Mouse (Mus musculus): ENCODE results near the gene Btbd9. TPM values are rescaled to one million over a fixed set of nuclear protein-coding genes. Genes with fewer than 3 reads are reported as not detected.

Btbd9 gene
- polyA plus RNA-seq, 1 experiment from 2014 or later, result 40.9 TPM

DNA sequence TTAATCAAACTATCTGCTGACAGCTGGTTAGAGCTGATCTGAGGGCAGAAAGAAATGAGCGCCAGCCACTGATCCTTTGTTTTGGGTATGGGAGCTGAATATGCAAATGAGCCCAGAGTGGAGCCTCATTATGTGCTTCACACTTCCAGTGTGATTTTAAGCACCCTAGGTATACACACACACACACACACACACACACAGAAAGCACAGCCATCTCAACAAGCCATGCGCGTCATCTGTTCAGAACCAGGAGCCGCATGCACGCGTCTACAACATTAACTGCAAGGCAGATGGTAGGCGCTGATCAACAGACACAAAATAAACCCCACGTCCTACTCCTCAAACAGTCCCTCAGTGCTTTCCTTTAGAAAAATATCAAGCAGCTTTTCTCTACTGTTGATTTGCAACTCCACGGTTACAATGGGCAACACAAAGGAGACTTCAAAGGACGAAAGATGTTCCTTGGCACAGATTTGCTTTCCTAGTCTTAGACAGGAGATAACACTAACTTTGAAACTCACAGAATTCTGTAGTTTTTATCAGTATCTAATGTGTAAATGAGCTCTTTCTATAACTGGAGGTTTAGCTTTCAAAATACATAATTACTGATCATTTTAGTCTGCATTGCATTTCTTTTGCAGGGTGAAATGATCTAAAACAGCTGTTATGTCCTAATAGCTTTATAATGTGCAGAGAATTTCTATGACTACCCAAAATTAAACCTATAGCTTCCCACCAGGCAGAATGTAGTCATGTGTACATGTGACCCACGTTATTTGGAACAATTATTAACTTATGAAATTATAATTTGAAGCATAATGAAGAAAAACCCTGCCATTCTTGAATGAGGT lies 78.5 kb downstream of the Btbd9 start:
- H3K27me3 ChIP-seq (ENCODE audit: control insufficient read depth, insufficient read depth, low read length), result no peaks in the 10 kb centered on the region
- no peaks in the 10 kb centered on the region for H3K36me3 ChIP-seq (ENCODE audit: control insufficient read depth, insufficient read depth, low read length)
- no peak overlapping the region for H3K4me2 ChIP-seq (ENCODE audit: low read length)
- H3K9ac ChIP-seq (ENCODE audit: low read length), result no peak overlapping the region
- no peak for ATAC-seq (ENCODE audit: insufficient number of reproducible peaks, insufficient read depth, low FRiP score, low read depth)
- 0 out of 4 replicates have a peak overlapping the region, but pooled peaks of 1 of the 2 experiments have one; percentile 39 for H3K27ac ChIP-seq (replicated peaks in 1 of 2; ENCODE audit: control insufficient read depth in 1 of 2, insufficient read depth in 1 of 2, low read depth in 2 of 2, low read length in 2 of 2)
- H3K9me3 ChIP-seq (ENCODE audit: control insufficient read depth, low read length), result no peaks in the 10 kb centered on the region
- 74% methylated on average over 11 of the region's 11 CpGs for WGBS
- peaks cover 4 to 15% of the 10 kb centered on the region in 2 experiments for H3K4me1 ChIP-seq (ENCODE audit: control insufficient read depth in 2 of 2, insufficient read depth in 2 of 2, low read length in 2 of 2)
- H3K4me3 ChIP-seq (ENCODE audit: control insufficient read depth in 1 of 2, insufficient read depth in 1 of 2, low read depth in 1 of 2, low read length in 2 of 2), result no peak overlapping the region

DNA sequence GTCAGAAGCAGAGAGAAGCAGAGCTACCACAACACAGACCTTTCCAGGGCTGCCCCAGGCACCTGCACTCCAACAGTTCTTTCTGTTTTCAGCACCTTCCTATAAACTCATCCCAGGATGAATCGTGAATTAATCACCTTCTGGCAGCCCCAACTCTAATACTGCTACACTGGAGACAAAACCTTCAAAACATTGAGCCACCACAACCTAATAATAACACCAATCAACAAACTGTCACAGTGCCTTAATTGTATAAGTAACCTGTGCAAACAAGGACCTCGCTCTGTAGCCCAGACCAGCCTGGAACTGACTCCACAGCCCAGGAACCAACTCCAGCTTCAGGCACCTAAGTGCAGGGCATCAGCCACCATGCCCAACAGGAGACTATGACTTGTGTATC lies 80.7 kb downstream of the Btbd9 start:
- Histone ChIP-seq H3K4me2 (ENCODE audit: low read length) (no peak overlapping the region), H3K36me3 (ENCODE audit: control insufficient read depth, insufficient read depth, low read length) (no peaks in the 10 kb centered on the region), H3K9ac (ENCODE audit: low read length) (no peak overlapping the region), H3K4me3 (ENCODE audit: control insufficient read depth in 1 of 2, insufficient read depth in 1 of 2, low read depth in 1 of 2, low read length in 2 of 2) (no peak overlapping the region), H3K27me3 (ENCODE audit: control insufficient read depth, insufficient read depth, low read length) (no peaks in the 10 kb centered on the region), H3K27ac (replicated peaks in 1 of 2; ENCODE audit: control insufficient read depth in 1 of 2, insufficient read depth in 1 of 2, low read depth in 2 of 2, low read length in 2 of 2) (no peak overlapping the region; a peak in 1 of 4 replicates), H3K4me1 (ENCODE audit: control insufficient read depth in 2 of 2, insufficient read depth in 2 of 2, low read length in 2 of 2) (peaks cover 4 to 15% of the 10 kb centered on the region in 2 experiments), H3K9me3 (ENCODE audit: control insufficient read depth, low read length) (no peaks in the 10 kb centered on the region)
- ATAC-seq (ENCODE audit: insufficient number of reproducible peaks, insufficient read depth, low FRiP score, low read depth), result no peak
- WGBS, result 76% methylated on average over 2 of the region's 2 CpGs

- H3K27ac ChIP-seq (replicated peaks in 1 of 2; ENCODE audit: control insufficient read depth in 1 of 2, insufficient read depth in 1 of 2, low read depth in 2 of 2, low read length in 2 of 2), result no peak overlapping the region; a peak in 1 of 4 replicates
- WGBS, result 82% methylated on average over 2 of the region's 2 CpGs
- no peak for ATAC-seq (ENCODE audit: insufficient number of reproducible peaks, insufficient read depth, low FRiP score, low read depth)
Observed at GRCm38 (mm10) chr17:30495154-30495553, 81.1 kb downstream of the Btbd9 start.

GRCm38 (mm10) chr17:30493481-30493880 lies 82.8 kb downstream of the Btbd9 start:
- no peaks in the 10 kb centered on the region for H3K27me3 ChIP-seq (ENCODE audit: control insufficient read depth, insufficient read depth, low read length)
- H3K4me3 ChIP-seq (ENCODE audit: control insufficient read depth in 1 of 2, insufficient read depth in 1 of 2, low read depth in 1 of 2, low read length in 2 of 2), result no peak overlapping the region
- ATAC-seq (ENCODE audit: insufficient number of reproducible peaks, insufficient read depth, low FRiP score, low read depth), result no peak
- H3K9ac ChIP-seq (ENCODE audit: low read length), result no peak overlapping the region
- H3K27ac ChIP-seq (replicated peaks in 1 of 2; ENCODE audit: control insufficient read depth in 1 of 2, insufficient read depth in 1 of 2, low read depth in 2 of 2, low read length in 2 of 2), result no peak overlapping the region
- no peaks in the 10 kb centered on the region for H3K36me3 ChIP-seq (ENCODE audit: control insufficient read depth, insufficient read depth, low read length)
- no peaks in the 10 kb centered on the region for H3K9me3 ChIP-seq (ENCODE audit: control insufficient read depth, low read length)
- 90% methylated on average over 6 of the region's 6 CpGs for WGBS
- H3K4me2 ChIP-seq (ENCODE audit: low read length), result no peak overlapping the region
- peaks cover 2 to 7% of the 10 kb centered on the region in 2 experiments for H3K4me1 ChIP-seq (ENCODE audit: control insufficient read depth in 2 of 2, insufficient read depth in 2 of 2, low read length in 2 of 2)

More at GRCm38 (mm10) chr17:30495154-30495553, 81.1 kb downstream of the Btbd9 start:
- H3K36me3 ChIP-seq (ENCODE audit: control insufficient read depth, insufficient read depth, low read length), result no peaks in the 10 kb centered on the region
- peaks cover 4 to 15% of the 10 kb centered on the region in 2 experiments for H3K4me1 ChIP-seq (ENCODE audit: control insufficient read depth in 2 of 2, insufficient read depth in 2 of 2, low read length in 2 of 2)
- no peak overlapping the region for H3K4me2 ChIP-seq (ENCODE audit: low read length)
- H3K9ac ChIP-seq (ENCODE audit: low read length), result no peak overlapping the region
- no peaks in the 10 kb centered on the region for H3K27me3 ChIP-seq (ENCODE audit: control insufficient read depth, insufficient read depth, low read length)
- H3K4me3 ChIP-seq (ENCODE audit: control insufficient read depth in 1 of 2, insufficient read depth in 1 of 2, low read depth in 1 of 2, low read length in 2 of 2), result no peak overlapping the region
- no peaks in the 10 kb centered on the region for H3K9me3 ChIP-seq (ENCODE audit: control insufficient read depth, low read length)

DNA sequence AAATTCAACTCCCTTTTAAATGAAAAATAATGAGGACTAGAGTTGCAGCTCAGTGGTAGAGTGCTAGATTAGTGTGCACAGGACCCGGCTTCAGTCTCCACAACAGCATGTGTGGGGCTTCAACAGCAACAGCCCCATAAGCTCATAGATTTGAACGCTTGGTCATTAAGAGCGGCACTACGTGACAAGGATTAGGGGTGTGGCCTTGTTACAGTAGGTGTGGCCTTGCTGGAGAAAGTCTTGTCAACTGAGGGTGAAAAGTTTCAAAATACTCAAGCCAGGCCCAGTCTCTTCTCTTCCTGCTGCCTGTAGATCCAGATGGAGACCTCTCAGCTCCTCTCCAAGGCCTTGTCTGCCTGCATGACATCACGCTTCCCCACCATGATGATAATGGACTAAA lies 84.1 kb downstream of the Btbd9 start:
- Histone ChIP-seq H3K27me3 (ENCODE audit: control insufficient read depth, insufficient read depth, low read length) (no peaks in the 10 kb centered on the region), H3K4me3 (ENCODE audit: control insufficient read depth in 1 of 2, insufficient read depth in 1 of 2, low read depth in 1 of 2, low read length in 2 of 2) (no peak overlapping the region), H3K9ac (ENCODE audit: low read length) (no peak overlapping the region), H3K9me3 (ENCODE audit: control insufficient read depth, low read length) (no peaks in the 10 kb centered on the region), H3K27ac (replicated peaks in 1 of 2; ENCODE audit: control insufficient read depth in 1 of 2, insufficient read depth in 1 of 2, low read depth in 2 of 2, low read length in 2 of 2) (no peak overlapping the region), H3K4me1 (ENCODE audit: control insufficient read depth in 2 of 2, insufficient read depth in 2 of 2, low read length in 2 of 2) (no peaks in the 10 kb centered on the region; a peak in 1 of 4 replicates), H3K36me3 (ENCODE audit: control insufficient read depth, insufficient read depth, low read length) (no peaks in the 10 kb centered on the region), H3K4me2 (ENCODE audit: low read length) (no peak overlapping the region)
- no peak for ATAC-seq (ENCODE audit: insufficient number of reproducible peaks, insufficient read depth, low FRiP score, low read depth)
- WGBS, result 94% methylated on average over 5 of the region's 5 CpGs

GRCm38 (mm10) chr17:30491601-30492000 lies 84.7 kb downstream of the Btbd9 start:
- Histone ChIP-seq H3K27me3 (ENCODE audit: control insufficient read depth, insufficient read depth, low read length) (no peaks in the 10 kb centered on the region), H3K9ac (ENCODE audit: low read length) (no peak overlapping the region), H3K4me2 (ENCODE audit: low read length) (no peak overlapping the region), H3K9me3 (ENCODE audit: control insufficient read depth, low read length) (no peaks in the 10 kb centered on the region), H3K4me1 (ENCODE audit: control insufficient read depth in 2 of 2, insufficient read depth in 2 of 2, low read length in 2 of 2) (no peaks in the 10 kb centered on the region; a peak in 1 of 4 replicates), H3K36me3 (ENCODE audit: control insufficient read depth, insufficient read depth, low read length) (no peaks in the 10 kb centered on the region), H3K4me3 (ENCODE audit: control insufficient read depth in 1 of 2, insufficient read depth in 1 of 2, low read depth in 1 of 2, low read length in 2 of 2) (no peak overlapping the region), H3K27ac (replicated peaks in 1 of 2; ENCODE audit: control insufficient read depth in 1 of 2, insufficient read depth in 1 of 2, low read depth in 2 of 2, low read length in 2 of 2) (no peak overlapping the region)
- no peak for ATAC-seq (ENCODE audit: insufficient number of reproducible peaks, insufficient read depth, low FRiP score, low read depth)
- WGBS, result 96% methylated on average over 8 of the region's 8 CpGs

- Histone ChIP-seq H3K36me3 (ENCODE audit: control insufficient read depth, insufficient read depth, low read length) (no peaks in the 10 kb centered on the region), H3K4me3 (ENCODE audit: control insufficient read depth in 1 of 2, insufficient read depth in 1 of 2, low read depth in 1 of 2, low read length in 2 of 2) (no peak overlapping the region), H3K27ac (replicated peaks in 1 of 2; ENCODE audit: control insufficient read depth in 1 of 2, insufficient read depth in 1 of 2, low read depth in 2 of 2, low read length in 2 of 2) (no peak overlapping the region), H3K9ac (ENCODE audit: low read length) (no peak overlapping the region), H3K4me2 (ENCODE audit: low read length) (no peak overlapping the region), H3K27me3 (ENCODE audit: control insufficient read depth, insufficient read depth, low read length) (no peaks in the 10 kb centered on the region), H3K9me3 (ENCODE audit: control insufficient read depth, low read length) (no peaks in the 10 kb centered on the region), H3K4me1 (ENCODE audit: control insufficient read depth in 2 of 2, insufficient read depth in 2 of 2, low read length in 2 of 2) (no peaks in the 10 kb centered on the region; a peak in 1 of 4 replicates)
- WGBS, result 83% methylated on average over 7 of the region's 7 CpGs
- ATAC-seq (ENCODE audit: insufficient number of reproducible peaks, insufficient read depth, low FRiP score, low read depth), result no peak
Observed at GRCm38 (mm10) chr17:30490601-30491000, 85.7 kb downstream of the Btbd9 start.

All from heart, embryonic 14.5 days (tissue).